Mouse (Mus musculus) kidney, adult 2 months (tissue): ENCODE measurements around the gene Rbm28. TPM values are rescaled to one million over a fixed set of nuclear protein-coding genes. Genes with fewer than 3 reads are reported as not detected.

Source experiments
- DNase-seq: peaks from one replicate; pipeline ENCODE4 v3.0.0; 2021
- H3K27ac ChIP-seq: fragments of 200-500 bp; 2 replicates; pipeline ENCODE4 v1.5.1; 2012; ENCODE audit warnings: low read depth, low read length, control low read depth, inconsistent platforms; ENCODE audit not compliant: insufficient read depth
- H3K27me3 ChIP-seq: fragments of 200-500 bp; replicated peaks from 2 replicates; pipeline ENCODE4 v1.6.1; 2012; ENCODE audit warnings: mild to moderate bottlenecking, moderate library complexity, low read length, inconsistent platforms; ENCODE audit not compliant: control insufficient read depth, insufficient read depth
- H3K36me3 ChIP-seq: fragments of 200-500 bp; 2 replicates; pipeline ENCODE4 v1.6.1; 2012; ENCODE audit warnings: mild to moderate bottlenecking, moderate library complexity, low read length, inconsistent platforms; ENCODE audit not compliant: control insufficient read depth, insufficient read depth
- H3K4me1 ChIP-seq: fragments of 200-500 bp; 2 replicates; pipeline ENCODE4 v1.6.1; 2011; ENCODE audit warnings: low read length; ENCODE audit not compliant: control insufficient read depth, insufficient read depth
- H3K4me3 ChIP-seq: fragments of 200-500 bp; 2 replicates; pipeline ENCODE4 v1.5.1; 2011; ENCODE audit warnings: mild to moderate bottlenecking, low read depth, low read length, control low read depth; ENCODE audit not compliant: insufficient read depth
- CTCF ChIP-seq: fragments of 200-500 bp; conservative IDR thresholded peaks from 2 replicates; pipeline ENCODE4 v1.5.1; 2011; ENCODE audit warnings: low read depth, mild to moderate bottlenecking, control low read depth, low read length, moderate library complexity, mixed read lengths; ENCODE audit not compliant: insufficient read depth, insufficient read length
- POLR2A ChIP-seq: fragments of 200-500 bp; IDR thresholded peaks from one replicate; pipeline ENCODE4 v1.6.1; 2011; ENCODE audit warnings: low read depth, low read length, control low read depth
- WGBS: fragments of 180-500 bp; shearing (Covaris S2); methylation state at CpG from one replicate; pipeline ENCODE4 v1.1.7; 2018; 5-methylcytosine and 5-hydroxymethylcytosine counted together
- polyA plus RNA-seq: library from polyadenylated mRNA; depleted of rRNA; stranded (reverse); fragments of >200 nt; gene quantifications from 2 replicates; pipeline ENCODE4 v1.2.3, GENCODE M21; 2012

Rbm28 gene
- polyA plus RNA-seq, 1 experiment = 6.1 TPM

GRCm38 (mm10) chr6:29133100-29133499 is 31.7 kb downstream of the Rbm28 start:
- no peak for DNase-seq
- no peak overlapping the region for H3K27ac ChIP-seq
- H3K4me1 ChIP-seq = no peaks in the 10 kb centered on the region
- TF ChIP-seq POLR2A (no peak), CTCF (no peak)
- H3K4me3 ChIP-seq = no peak overlapping the region
- peaks cover 4% of the 10 kb centered on the region for H3K36me3 ChIP-seq
- 91% methylated on average over 9 of the region's 9 CpGs for WGBS
- no peaks in the 10 kb centered on the region for H3K27me3 ChIP-seq

GRCm38 (mm10) chr6:29126878-29127426 is 37.9 kb downstream of the Rbm28 start:
- Histone ChIP-seq H3K27ac (no peak overlapping the region), H3K4me1 (no peaks in the 10 kb centered on the region), H3K36me3 (peaks cover 8% of the 10 kb centered on the region), H3K4me3 (no peak overlapping the region), H3K27me3 (no peaks in the 10 kb centered on the region)
- TF ChIP-seq CTCF (no peak), POLR2A (no peak)
- WGBS = 74% methylated on average over 7 of the region's 7 CpGs
- no peak for DNase-seq

GRCm38 (mm10) chr6:29119990-29120389 is 44.8 kb downstream of the Rbm28 start:
- no peak overlapping the region for H3K4me3 ChIP-seq
- TF ChIP-seq CTCF (no peak), POLR2A (no peak)
- 92% methylated on average over 13 of the region's 13 CpGs for WGBS
- H3K36me3 ChIP-seq = no peaks in the 10 kb centered on the region
- H3K4me1 ChIP-seq = peaks cover 3% of the 10 kb centered on the region; the same call in 1 of the 2 replicates
- DNase-seq = no peak
- H3K27me3 ChIP-seq = no peaks in the 10 kb centered on the region
- no peak overlapping the region for H3K27ac ChIP-seq

GRCm38 (mm10) chr6:29118963-29119362 is 45.8 kb downstream of the Rbm28 start:
- no peak for DNase-seq
- no peak overlapping the region for H3K27ac ChIP-seq
- WGBS = 84% methylated on average over 4 of the region's 4 CpGs

GRCm38 (mm10) chr6:29118231-29118630 is 46.6 kb downstream of the Rbm28 start:
- DNase-seq = no peak
- Histone ChIP-seq H3K27me3 (no peaks in the 10 kb centered on the region), H3K36me3 (no peaks in the 10 kb centered on the region), H3K27ac (no peak overlapping the region), H3K4me3 (no peak overlapping the region), H3K4me1 (peaks cover 3% of the 10 kb centered on the region; the same call in 1 of the 2 replicates)
- TF ChIP-seq CTCF (no peak), POLR2A (no peak)

More at GRCm38 (mm10) chr6:29118963-29119362, 45.8 kb downstream of the Rbm28 start:
- no peaks in the 10 kb centered on the region for H3K36me3 ChIP-seq
- no peaks in the 10 kb centered on the region for H3K27me3 ChIP-seq
- peaks cover 3% of the 10 kb centered on the region; the same call in 1 of the 2 replicates for H3K4me1 ChIP-seq
- TF ChIP-seq CTCF (no peak), POLR2A (no peak)
- H3K4me3 ChIP-seq = no peak overlapping the region

- peaks cover 3% of the 10 kb centered on the region; the same call in 1 of the 2 replicates for H3K4me1 ChIP-seq
- peak; percentile 94 for DNase-seq
- H3K27ac ChIP-seq = no peak overlapping the region
- no peak overlapping the region for H3K4me3 ChIP-seq
- H3K27me3 ChIP-seq = no peaks in the 10 kb centered on the region
- WGBS = 30% methylated on average over 7 of the region's 7 CpGs
- TF ChIP-seq POLR2A (no peak), CTCF (no peak)
- no peaks in the 10 kb centered on the region for H3K36me3 ChIP-seq
Observed at GRCm38 (mm10) chr6:29117417-29118104, 47.2 kb downstream of the Rbm28 start.

- Histone ChIP-seq H3K4me3 (no peak overlapping the region), H3K27me3 (no peaks in the 10 kb centered on the region), H3K27ac (no peak overlapping the region), H3K36me3 (no peaks in the 10 kb centered on the region), H3K4me1 (peaks cover 3% of the 10 kb centered on the region; the same call in 1 of the 2 replicates)
- no peak for TF ChIP-seq POLR2A
- no peak for TF ChIP-seq CTCF
- DNase-seq = no peak
- 85% methylated on average over 7 of the region's 7 CpGs for WGBS
Observed at GRCm38 (mm10) chr6:29115756-29116155, 49.0 kb downstream of the Rbm28 start.
